Mouse (Mus musculus) lung, postnatal 0 days (tissue): ENCODE results near the gene Flt3. TPM values are rescaled to one million over a fixed set of nuclear protein-coding genes. Genes with fewer than 3 reads are reported as not detected.

ENCODE experiments used
- ATAC-seq: fragments of 200-750 bp; cut with Nextera tagmentation; 2 replicates; pipeline ENCODE4 v1.8.0; 2017; ENCODE audit warnings: moderate library complexity
- DNase-seq: peaks from one replicate; pipeline ENCODE4 v3.0.0-alpha.2; 2016; ENCODE audit warnings: low spot score
- H3K27ac ChIP-seq: fragments of 300-500 bp; sonication (generic); 2 replicates; pipeline ENCODE4 v1.5.1; 2014; ENCODE audit warnings: antibody characterized with exemption, mild to moderate bottlenecking, low read length, mixed read lengths
- H3K27me3 ChIP-seq: fragments of 300-500 bp; sonication (generic); replicated peaks from 2 replicates; pipeline ENCODE4 v1.6.1; 2014; ENCODE audit warnings: low read length, mixed read lengths; ENCODE audit not compliant: insufficient read depth
- H3K36me3 ChIP-seq: fragments of 300-500 bp; sonication (generic); 2 replicates; pipeline ENCODE4 v1.6.1; 2014; ENCODE audit warnings: low read length, mixed read lengths; ENCODE audit not compliant: insufficient read depth
- H3K4me1 ChIP-seq: fragments of 300-500 bp; sonication (generic); 2 replicates; pipeline ENCODE4 v1.6.1; 2014; ENCODE audit warnings: antibody characterized with exemption, low read depth, low read length, mixed read lengths; ENCODE audit not compliant: insufficient read depth
- H3K4me2 ChIP-seq: fragments of 300-500 bp; sonication (generic); replicated peaks from 2 replicates; pipeline ENCODE4 v1.6.1; 2014; ENCODE audit warnings: low read depth, mild to moderate bottlenecking, low read length, moderate library complexity, mixed read lengths
- H3K4me3 ChIP-seq: fragments of 300-500 bp; sonication (generic); 2 replicates; pipeline ENCODE4 v1.5.1; 2014; ENCODE audit warnings: low read depth, low read length
- H3K9ac ChIP-seq: fragments of 300-500 bp; sonication (generic); replicated peaks from 2 replicates; pipeline ENCODE4 v1.6.1; 2014; ENCODE audit warnings: low read depth, mild to moderate bottlenecking
- H3K9me3 ChIP-seq: fragments of 300-500 bp; sonication (generic); 2 replicates; pipeline ENCODE4 v1.6.1; 2016; ENCODE audit warnings: low read length, mixed read lengths
- CTCF ChIP-seq: IDR thresholded peaks from 2 replicates; pipeline ENCODE4 v1.5.1; 2016; ENCODE audit warnings: antibody characterized with exemption, mild to moderate bottlenecking
- EP300 ChIP-seq: IDR thresholded peaks from 2 replicates; pipeline ENCODE4 v1.6.1; 2016; ENCODE audit warnings: antibody characterized with exemption, mild to moderate bottlenecking, control low read depth
- WGBS: fragments of 180-500 bp; shearing (Covaris S2); extraction: QIAGEN DNeasy Blood & Tissue Kit; methylation state at CpG from one replicate; pipeline ENCODE4 v1.1.7; 2014; 5-methylcytosine and 5-hydroxymethylcytosine counted together
- polyA plus RNA-seq: library from polyadenylated mRNA; unstranded; fragments of >200 nt; fragmentation: Nextera tagmentation; extraction: Ambion mirVana; gene quantifications from 2 replicates; pipeline ENCODE4 v1.2.1, GENCODE M21; 2015

The Flt3 gene
- polyA plus RNA-seq, 1 experiment from 2014 or later: 0.31 TPM

GRCm38 (mm10) chr5:147432927-147433326 lies 32.6 kb upstream of the Flt3 start:
- Histone ChIP-seq H3K9me3 (no peaks in the 10 kb centered on the region), H3K4me1 (peaks cover 12% of the 10 kb centered on the region; the same call in 1 of the 2 replicates), H3K4me3 (no peak overlapping the region), H3K36me3 (peaks cover 7% of the 10 kb centered on the region; the same call in 1 of the 2 replicates), H3K9ac (no peak overlapping the region), H3K4me2 (no peak overlapping the region), H3K27me3 (no peaks in the 10 kb centered on the region), H3K27ac (no peak overlapping the region)
- ATAC-seq (no peak), DNase-seq (no peak)
- 82% methylated on average over 8 of the region's 8 CpGs for WGBS
- TF ChIP-seq EP300 (no peak), CTCF (no peak)

DNA sequence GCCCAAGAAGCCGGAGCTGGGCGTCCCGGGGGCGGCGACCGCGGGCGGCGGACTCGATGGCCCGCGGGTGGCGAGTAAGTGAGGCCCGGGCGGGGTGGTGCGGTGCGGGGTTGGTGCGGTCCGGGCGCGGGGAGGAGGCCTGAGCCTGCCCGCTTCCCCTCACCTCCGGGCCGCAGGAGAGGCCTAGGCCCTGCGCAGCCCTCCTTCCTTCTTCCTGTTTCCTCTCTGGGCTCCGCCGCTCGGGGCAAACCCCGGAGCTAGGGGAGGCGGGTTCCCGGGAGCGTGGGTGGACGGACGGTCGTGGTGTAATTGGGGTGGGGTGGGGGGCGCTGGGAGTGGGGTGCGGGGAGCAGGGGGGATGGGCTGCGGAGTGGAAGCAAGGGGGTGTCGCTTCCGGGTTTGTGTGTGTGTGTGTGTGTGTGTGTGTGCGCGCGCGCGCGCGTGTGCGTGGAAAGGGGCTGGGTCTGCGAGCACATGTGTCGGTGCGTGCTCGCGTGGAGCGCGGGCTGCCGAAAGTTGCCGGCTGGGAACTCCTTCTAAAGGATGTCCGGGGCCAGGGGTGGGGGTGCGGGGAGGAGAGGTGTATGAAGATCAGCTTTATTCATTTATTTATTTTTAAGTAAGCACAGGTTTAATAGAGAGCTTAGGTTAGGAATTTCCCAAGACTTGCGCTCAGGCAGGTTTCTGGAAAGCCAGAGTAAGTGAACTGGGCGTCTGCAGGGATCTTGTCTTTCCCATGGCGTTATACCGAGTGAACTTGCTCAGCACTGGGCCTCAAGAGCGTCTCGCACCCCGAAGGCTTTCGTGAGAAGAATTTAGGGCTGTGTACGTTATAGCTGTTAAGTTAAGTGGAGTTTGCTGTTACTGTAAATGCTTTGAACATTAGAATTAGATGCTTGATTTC lies 30.9 kb upstream of the Flt3 start:
- DNase-seq (peak; percentile 76), ATAC-seq (peak; percentile 55)
- peak overlapping the region; percentile 94 for H3K9ac ChIP-seq
- peak overlapping the region; percentile 73 for H3K4me2 ChIP-seq
- TF ChIP-seq EP300 (no peak), CTCF (no peak)
- no peaks in the 10 kb centered on the region for H3K27me3 ChIP-seq
- H3K4me3 ChIP-seq: peak overlapping the region; percentile 99
- no peaks in the 10 kb centered on the region for H3K9me3 ChIP-seq
- peaks cover 10% of the 10 kb centered on the region; the same call in 1 of the 2 replicates for H3K4me1 ChIP-seq
- peak overlapping the region; percentile 100 for H3K27ac ChIP-seq
- 3% methylated on average over 52 of the region's 68 CpGs for WGBS
- H3K36me3 ChIP-seq: peaks cover 7% of the 10 kb centered on the region; the same call in 1 of the 2 replicates

DNA sequence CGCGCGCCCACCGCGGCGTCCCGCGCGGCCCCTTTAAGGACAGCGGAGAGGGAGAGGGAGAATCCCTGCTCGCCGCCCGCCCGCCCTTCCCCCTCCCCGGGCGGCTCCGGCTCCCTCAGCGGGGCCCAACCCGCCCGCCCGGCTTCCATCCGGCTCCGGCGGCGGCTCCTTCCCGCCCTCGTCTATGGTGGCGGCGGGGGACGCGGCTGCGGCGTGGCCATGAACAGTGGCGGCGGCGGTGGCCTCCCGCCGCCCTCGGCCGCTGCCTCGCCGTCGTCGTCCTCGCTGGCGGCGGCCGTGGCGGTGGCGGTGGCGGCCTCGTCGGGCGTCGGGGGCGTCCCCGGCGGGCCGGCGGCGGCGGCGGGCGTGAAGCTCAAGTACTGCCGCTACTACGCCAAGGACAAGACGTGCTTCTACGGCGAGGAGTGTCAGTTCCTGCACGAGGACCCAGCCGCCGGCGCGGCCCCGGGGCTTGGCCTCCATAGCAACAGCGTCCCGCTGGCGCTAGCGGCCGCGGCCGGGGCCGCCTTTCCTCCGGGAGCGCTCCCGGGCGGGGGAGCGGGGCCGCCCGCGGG lies 30.2 kb upstream of the Flt3 start:
- TF ChIP-seq CTCF (no peak), EP300 (no peak)
- H3K4me1 ChIP-seq: peaks cover 7% of the 10 kb centered on the region; the same call in 1 of the 2 replicates
- under 1% methylated on average over 29 of the region's 91 CpGs for WGBS
- no peaks in the 10 kb centered on the region for H3K27me3 ChIP-seq
- H3K27ac ChIP-seq: peak overlapping the region; percentile 100
- H3K9me3 ChIP-seq: no peaks in the 10 kb centered on the region
- peak overlapping the region; percentile 73 for H3K4me2 ChIP-seq
- H3K36me3 ChIP-seq: peaks cover 7% of the 10 kb centered on the region; the same call in 1 of the 2 replicates
- H3K9ac ChIP-seq: peak overlapping the region; percentile 94
- DNase-seq: peak; percentile 68
- H3K4me3 ChIP-seq: peak overlapping the region; percentile 99
- ATAC-seq: peak; percentile 91

DNA sequence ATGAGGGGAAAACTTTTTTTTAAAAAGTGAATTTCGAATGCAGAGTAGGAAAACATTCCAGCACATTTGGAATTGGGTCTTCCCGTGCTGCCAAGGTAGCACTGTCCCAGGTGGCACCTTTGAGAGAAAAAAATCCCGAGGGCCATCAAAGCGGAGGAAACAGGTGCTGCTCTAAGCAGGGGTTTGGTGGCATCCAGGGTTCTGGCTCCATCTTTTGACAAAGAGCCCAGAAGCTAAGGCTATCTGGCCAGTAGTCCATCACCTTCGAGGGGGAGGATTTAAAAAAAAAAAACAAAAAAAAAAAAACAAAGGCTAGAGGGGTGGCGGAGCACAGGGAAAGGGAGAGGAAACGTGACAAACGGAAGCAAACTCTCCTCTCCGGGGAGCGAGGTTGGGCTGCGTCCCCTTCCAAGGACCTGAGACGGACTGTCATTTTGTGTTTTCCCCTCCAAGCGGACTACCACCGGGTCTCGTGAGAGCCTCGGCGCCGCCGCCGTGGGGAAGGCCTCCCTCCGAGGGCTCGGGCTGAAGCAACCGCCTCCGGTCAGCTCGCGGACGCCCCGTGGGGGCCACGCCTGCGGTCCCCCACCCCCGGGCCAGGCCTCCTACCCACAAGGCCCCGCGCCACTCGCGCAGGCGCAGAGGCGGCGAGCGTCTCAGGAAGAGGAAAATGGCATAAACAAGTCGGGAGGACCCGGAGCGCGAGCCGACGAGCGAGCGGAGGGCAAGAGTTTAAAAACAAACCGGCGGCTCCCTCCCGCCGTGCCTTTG lies 29.4 kb upstream of the Flt3 start, which contains the start of gene Pan3:
Gene Pan3, plus strand, starts transcription at position 627 of the 771 bp plus-strand sequence.
- ATAC-seq (peak; percentile 92), DNase-seq (peak; percentile 96)
- no peak for TF ChIP-seq CTCF
- no peak for TF ChIP-seq EP300
- H3K27me3 ChIP-seq: no peaks in the 10 kb centered on the region
- H3K9ac ChIP-seq: peak within 1 kb of the TSS; percentile 94
- H3K9me3 ChIP-seq: no peaks in the 10 kb centered on the region
- peak within 1 kb of the TSS; percentile 99 for H3K4me3 ChIP-seq
- peaks cover 7% of the 10 kb centered on the region; the same call in 1 of the 2 replicates for H3K36me3 ChIP-seq
- WGBS: 4% methylated on average over 46 of the region's 51 CpGs
- peak within 1 kb of the TSS; percentile 100 for H3K27ac ChIP-seq
- H3K4me2 ChIP-seq: peak within 1 kb of the TSS; percentile 73
- peaks cover 6% of the 10 kb centered on the region; the same call in 1 of the 2 replicates for H3K4me1 ChIP-seq

- Histone ChIP-seq H3K4me3 (no peak overlapping the region), H3K4me2 (no peak overlapping the region), H3K4me1 (no peaks in the 10 kb centered on the region), H3K27me3 (no peaks in the 10 kb centered on the region), H3K36me3 (no peaks in the 10 kb centered on the region), H3K9me3 (no peaks in the 10 kb centered on the region), H3K9ac (no peak overlapping the region), H3K27ac (no peak overlapping the region)
- TF ChIP-seq EP300 (no peak), CTCF (no peak)
- ATAC-seq (no peak), DNase-seq (no peak)
- 64% methylated on average over 4 of the region's 4 CpGs for WGBS
Observed at GRCm38 (mm10) chr5:147426048-147426805, 25.9 kb upstream of the Flt3 start.
